Mouse (Mus musculus) heart, postnatal 0 days (tissue): ENCODE data around the gene Zfp174.

Experiments
- CTCF ChIP-seq: IDR thresholded peaks from 2 replicates; pipeline ENCODE4 v1.5.1; 2016; ENCODE audit warnings: antibody characterized with exemption, control low read depth, low read depth
- EP300 ChIP-seq: IDR thresholded peaks from 2 replicates; pipeline ENCODE4 v1.6.1; 2016; ENCODE audit warnings: antibody characterized with exemption, low read depth

DNA sequence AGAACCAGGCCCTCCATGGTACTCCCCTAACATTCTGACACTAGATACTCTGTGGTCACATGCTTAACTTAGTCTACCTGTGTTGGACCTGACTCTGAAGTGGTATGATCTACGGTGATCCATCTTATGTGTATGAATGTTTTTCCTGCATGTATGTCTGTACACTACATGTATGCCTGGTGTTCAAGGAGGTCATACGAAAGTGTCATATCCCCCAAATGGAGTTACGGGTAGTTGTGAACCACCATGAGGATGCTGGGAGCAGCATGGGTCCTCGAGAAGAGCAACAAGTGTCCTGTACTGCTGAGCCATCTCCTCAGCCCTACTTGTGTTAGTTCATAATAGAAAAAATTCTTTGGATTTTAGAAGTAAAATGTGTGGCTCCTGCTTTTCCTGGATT lies 29.3 kb downstream of the Zfp174 start:
- no peak for TF ChIP-seq CTCF
- no peak for TF ChIP-seq EP300
